Mouse (Mus musculus): ENCODE results near the gene Zswim9. TPM values are rescaled to one million over a fixed set of nuclear protein-coding genes. Genes with fewer than 3 reads are reported as not detected.
"Not testable (repeated sequence)": the region's sequence is repeated elsewhere in the genome, so short reads cannot be mapped to it uniquely, and the experiment has no call there.

Gene Zswim9
- polyA plus RNA-seq, 1 experiment from 2014 or later, result 9.0 TPM

DNA sequence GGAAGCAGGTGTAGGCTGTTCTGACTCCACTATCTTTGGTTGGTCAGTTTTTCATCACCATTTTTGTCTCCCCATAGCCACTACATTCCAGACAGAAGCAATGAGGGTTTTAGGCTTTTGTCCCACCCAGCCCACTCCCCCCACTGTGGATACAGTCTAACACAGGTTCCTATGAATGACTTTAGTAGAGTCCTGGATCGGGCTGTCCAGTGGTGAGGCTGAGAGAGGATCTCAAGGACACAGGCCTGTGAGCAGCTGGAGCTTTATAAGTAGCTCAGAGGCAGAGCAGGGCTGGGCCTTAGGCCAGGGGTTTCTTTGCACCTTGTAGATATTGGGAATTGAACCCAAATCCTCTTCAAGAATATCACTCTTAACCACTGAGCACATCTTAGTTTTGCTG is 23.1 kb upstream of the Zswim9 start:
- no peak overlapping the region for H3K27ac ChIP-seq (ENCODE audit: low read depth, low read length)
- H3K27me3 ChIP-seq (ENCODE audit: control insufficient read depth, insufficient read depth, low read length), result no peaks in the 10 kb centered on the region
- no peak overlapping the region for H3K4me3 ChIP-seq (ENCODE audit: low read depth, low read length)
- 100% methylated on average over 1 of the region's 1 CpGs for WGBS
- no peak overlapping the region for H3K4me2 ChIP-seq (ENCODE audit: low read depth)
- no peak for DNase-seq (ENCODE audit: low spot score)
- no peaks in the 10 kb centered on the region for H3K4me1 ChIP-seq (ENCODE audit: control insufficient read depth, insufficient read depth, low read length)
- no peaks in the 10 kb centered on the region for H3K9me3 ChIP-seq (ENCODE audit: control insufficient read depth, low read length)
- H3K9ac ChIP-seq (ENCODE audit: low read length), result no peak overlapping the region
- ATAC-seq (ENCODE audit: insufficient read depth, low FRiP score, low TSS enrichment), result no peak
- H3K36me3 ChIP-seq (ENCODE audit: control insufficient read depth, insufficient read depth, low read length), result peaks cover 13% of the 10 kb centered on the region

DNA sequence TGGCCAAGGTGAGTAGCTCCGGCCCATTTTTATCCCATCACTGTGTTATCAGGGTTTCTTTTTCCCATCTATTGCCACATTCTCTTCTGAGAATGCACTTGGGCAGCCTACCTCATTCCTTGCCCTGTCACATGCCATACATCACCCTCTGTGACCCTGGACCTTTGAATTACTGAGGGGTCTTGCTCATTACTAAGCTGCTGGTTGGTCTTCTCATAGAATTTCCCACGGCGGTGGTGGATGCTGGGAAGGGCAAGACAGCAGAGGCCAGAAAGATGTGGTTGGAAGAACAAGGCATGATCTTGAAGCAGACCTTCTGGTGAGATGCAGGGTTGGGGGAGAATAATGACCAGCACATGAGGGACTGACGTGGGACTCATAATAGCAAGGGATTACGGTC is 20.3 kb upstream of the Zswim9 start:
- no peaks in the 10 kb centered on the region for H3K27me3 ChIP-seq (ENCODE audit: control insufficient read depth, insufficient read depth, low read length)
- H3K9ac ChIP-seq (ENCODE audit: low read length), result no peak overlapping the region
- no peak for DNase-seq (ENCODE audit: low spot score)
- H3K4me2 ChIP-seq (ENCODE audit: low read depth), result no peak overlapping the region
- no peak for ATAC-seq (ENCODE audit: insufficient read depth, low FRiP score, low TSS enrichment)
- H3K36me3 ChIP-seq (ENCODE audit: control insufficient read depth, insufficient read depth, low read length), result peaks cover 20% of the 10 kb centered on the region
- 92% methylated on average over 5 of the region's 5 CpGs for WGBS
- no peak overlapping the region for H3K4me3 ChIP-seq (ENCODE audit: low read depth, low read length)
- H3K27ac ChIP-seq (ENCODE audit: low read depth, low read length), result no peak overlapping the region
- H3K9me3 ChIP-seq (ENCODE audit: control insufficient read depth, low read length), result no peaks in the 10 kb centered on the region
- H3K4me1 ChIP-seq (ENCODE audit: control insufficient read depth, insufficient read depth, low read length), result no peaks in the 10 kb centered on the region

DNA sequence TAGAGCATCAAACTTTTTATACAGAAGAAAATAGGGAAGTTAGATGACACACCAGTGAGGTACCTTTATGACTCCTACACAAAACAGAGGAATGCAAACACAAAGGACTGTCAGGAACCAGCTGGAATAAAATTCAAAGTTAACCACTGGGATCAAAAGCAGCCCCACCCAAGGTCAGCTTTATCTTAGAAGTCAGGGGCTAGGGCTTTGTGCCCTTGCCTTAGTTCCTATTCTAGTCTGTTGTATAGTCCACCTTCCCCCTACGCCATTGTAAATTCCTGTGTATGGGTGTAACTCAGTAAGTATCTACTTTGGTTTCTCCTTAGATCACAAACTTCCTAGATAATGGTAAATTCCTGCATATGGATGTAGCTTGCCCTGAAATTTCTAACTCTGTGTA is 19.1 kb upstream of the Zswim9 start:
- Histone ChIP-seq H3K4me1 (ENCODE audit: control insufficient read depth, insufficient read depth, low read length) (no peaks in the 10 kb centered on the region), H3K27me3 (ENCODE audit: control insufficient read depth, insufficient read depth, low read length) (no peaks in the 10 kb centered on the region), H3K36me3 (ENCODE audit: control insufficient read depth, insufficient read depth, low read length) (peaks cover 20% of the 10 kb centered on the region), H3K9ac (ENCODE audit: low read length) (no peak overlapping the region), H3K9me3 (ENCODE audit: control insufficient read depth, low read length) (no peaks in the 10 kb centered on the region), H3K27ac (ENCODE audit: low read depth, low read length) (no peak overlapping the region), H3K4me3 (ENCODE audit: low read depth, low read length) (no peak overlapping the region), H3K4me2 (ENCODE audit: low read depth) (no peak overlapping the region)
- DNase-seq (ENCODE audit: low spot score) (no peak), ATAC-seq (ENCODE audit: insufficient read depth, low FRiP score, low TSS enrichment) (no peak)
- 88% methylated on average over 1 of the region's 1 CpGs for WGBS

DNA sequence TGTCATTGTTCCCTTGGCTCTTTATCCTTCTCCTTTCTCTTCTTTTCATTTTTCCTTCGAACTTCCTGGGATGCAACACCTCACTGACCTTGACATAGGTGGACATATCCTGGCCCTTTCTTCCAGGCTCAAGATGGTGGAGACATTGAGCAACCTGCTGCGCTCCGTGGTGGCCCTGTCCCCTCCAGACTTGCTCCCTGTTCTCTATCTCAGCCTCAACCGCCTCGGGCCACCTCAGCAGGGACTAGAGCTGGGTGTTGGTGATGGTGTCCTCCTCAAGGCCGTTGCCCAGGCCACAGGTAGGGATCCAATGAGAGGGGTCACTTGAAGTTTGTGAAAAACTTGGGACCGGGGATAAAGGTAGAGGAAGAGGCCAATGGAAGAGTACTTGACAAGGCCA is 16.7 kb upstream of the Zswim9 start:
- H3K9me3 ChIP-seq (ENCODE audit: control insufficient read depth, low read length), result no peaks in the 10 kb centered on the region
- no peaks in the 10 kb centered on the region for H3K27me3 ChIP-seq (ENCODE audit: control insufficient read depth, insufficient read depth, low read length)
- 89% methylated on average over 7 of the region's 7 CpGs for WGBS
- H3K9ac ChIP-seq (ENCODE audit: low read length), result no peak overlapping the region
- no peak overlapping the region for H3K27ac ChIP-seq (ENCODE audit: low read depth, low read length)
- H3K4me3 ChIP-seq (ENCODE audit: low read depth, low read length), result no peak overlapping the region
- no peaks in the 10 kb centered on the region for H3K4me1 ChIP-seq (ENCODE audit: control insufficient read depth, insufficient read depth, low read length)
- ATAC-seq (ENCODE audit: insufficient read depth, low FRiP score, low TSS enrichment) (no peak), DNase-seq (ENCODE audit: low spot score) (no peak)
- no peak overlapping the region for H3K4me2 ChIP-seq (ENCODE audit: low read depth)
- H3K36me3 ChIP-seq (ENCODE audit: control insufficient read depth, insufficient read depth, low read length), result peaks cover 23% of the 10 kb centered on the region

DNA sequence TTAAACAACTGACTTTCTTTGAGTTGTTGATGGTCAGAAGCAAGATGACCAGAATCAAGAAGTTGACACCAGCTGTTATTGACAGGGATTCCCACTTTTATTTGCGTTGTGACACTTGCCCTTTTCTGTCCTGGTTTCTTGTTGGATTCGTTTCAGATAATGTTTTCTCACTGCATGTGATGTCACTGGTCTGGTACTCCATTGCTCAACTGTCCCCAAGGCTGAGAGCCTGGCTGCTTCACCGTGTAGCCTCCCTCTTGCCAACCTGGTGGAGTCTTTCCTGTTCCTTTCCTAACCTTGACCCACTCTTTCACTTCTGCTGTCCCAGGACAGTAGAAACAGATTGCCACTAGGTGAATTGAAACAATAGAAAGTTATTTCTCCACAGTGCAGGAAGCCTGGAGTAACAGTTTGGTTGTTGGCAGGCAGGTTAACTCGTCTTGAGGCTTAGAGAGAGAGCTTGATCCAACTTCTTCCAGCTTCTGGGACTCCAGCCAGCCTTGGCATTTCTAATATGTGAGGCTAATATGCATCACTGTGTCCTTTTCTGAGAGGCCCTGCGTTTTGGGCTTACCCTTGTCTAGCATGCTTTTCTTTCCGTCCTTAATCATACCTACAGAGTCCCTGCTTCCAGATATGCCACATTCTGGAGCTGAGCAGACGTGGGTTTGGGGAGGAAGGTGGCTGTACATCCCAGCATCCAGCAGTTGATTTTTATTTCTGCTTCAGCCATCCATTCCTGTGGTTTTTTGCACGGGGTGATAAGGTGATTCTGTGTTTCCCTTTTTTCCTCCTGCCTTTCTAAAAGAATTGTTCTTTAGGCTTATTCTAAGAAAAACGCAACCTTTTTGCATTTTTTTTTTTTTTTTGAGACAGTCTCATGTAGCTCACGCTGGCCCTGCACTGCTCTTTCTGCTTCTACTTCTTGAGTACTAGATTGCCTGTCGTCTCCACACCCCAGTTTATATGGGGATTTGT is 15.6 kb upstream of the Zswim9 start:
- WGBS, result 92% methylated on average over 11 of the region's 11 CpGs
- no peaks in the 10 kb centered on the region for H3K4me1 ChIP-seq (ENCODE audit: control insufficient read depth, insufficient read depth, low read length)
- no peaks in the 10 kb centered on the region for H3K9me3 ChIP-seq (ENCODE audit: control insufficient read depth, low read length)
- H3K27me3 ChIP-seq (ENCODE audit: control insufficient read depth, insufficient read depth, low read length), result no peaks in the 10 kb centered on the region
- ATAC-seq (ENCODE audit: insufficient read depth, low FRiP score, low TSS enrichment) (no peak), DNase-seq (ENCODE audit: low spot score) (no peak)
- no peak overlapping the region for H3K9ac ChIP-seq (ENCODE audit: low read length)
- peaks cover 19% of the 10 kb centered on the region for H3K36me3 ChIP-seq (ENCODE audit: control insufficient read depth, insufficient read depth, low read length)
- H3K27ac ChIP-seq (ENCODE audit: low read depth, low read length), result no peak overlapping the region
- no peak overlapping the region for H3K4me2 ChIP-seq (ENCODE audit: low read depth)
- H3K4me3 ChIP-seq (ENCODE audit: low read depth, low read length), result no peak overlapping the region

DNA sequence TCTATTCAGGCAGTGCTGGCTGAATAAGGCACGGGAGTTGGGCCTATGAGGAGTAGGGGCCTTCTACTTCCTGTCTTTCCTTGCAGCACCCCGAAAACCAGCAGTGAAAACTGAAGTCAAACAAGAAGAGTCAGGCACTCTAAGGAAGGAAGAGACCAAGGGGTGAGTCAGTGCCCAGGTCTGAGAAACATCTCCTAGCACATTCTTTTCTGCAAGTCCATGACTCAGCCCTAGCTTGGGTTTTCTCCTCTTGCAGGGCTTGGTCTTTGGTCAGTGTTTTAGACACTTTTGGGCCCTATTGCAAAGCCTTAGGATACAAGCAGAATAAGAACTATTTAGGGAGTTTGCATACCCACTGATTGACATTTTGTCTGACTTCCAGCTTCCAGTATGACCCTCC is 12.8 kb upstream of the Zswim9 start:
- WGBS, result 93% methylated on average over 2 of the region's 2 CpGs
- Histone ChIP-seq H3K4me2 (ENCODE audit: low read depth) (no peak overlapping the region), H3K9me3 (ENCODE audit: control insufficient read depth, low read length) (no peaks in the 10 kb centered on the region), H3K27ac (ENCODE audit: low read depth, low read length) (no peak overlapping the region), H3K4me3 (ENCODE audit: low read depth, low read length) (no peak overlapping the region), H3K36me3 (ENCODE audit: control insufficient read depth, insufficient read depth, low read length) (peaks cover 19% of the 10 kb centered on the region), H3K27me3 (ENCODE audit: control insufficient read depth, insufficient read depth, low read length) (no peaks in the 10 kb centered on the region), H3K9ac (ENCODE audit: low read length) (no peak overlapping the region), H3K4me1 (ENCODE audit: control insufficient read depth, insufficient read depth, low read length) (no peaks in the 10 kb centered on the region)
- DNase-seq (ENCODE audit: low spot score) (no peak), ATAC-seq (ENCODE audit: insufficient read depth, low FRiP score, low TSS enrichment) (no peak)

DNA sequence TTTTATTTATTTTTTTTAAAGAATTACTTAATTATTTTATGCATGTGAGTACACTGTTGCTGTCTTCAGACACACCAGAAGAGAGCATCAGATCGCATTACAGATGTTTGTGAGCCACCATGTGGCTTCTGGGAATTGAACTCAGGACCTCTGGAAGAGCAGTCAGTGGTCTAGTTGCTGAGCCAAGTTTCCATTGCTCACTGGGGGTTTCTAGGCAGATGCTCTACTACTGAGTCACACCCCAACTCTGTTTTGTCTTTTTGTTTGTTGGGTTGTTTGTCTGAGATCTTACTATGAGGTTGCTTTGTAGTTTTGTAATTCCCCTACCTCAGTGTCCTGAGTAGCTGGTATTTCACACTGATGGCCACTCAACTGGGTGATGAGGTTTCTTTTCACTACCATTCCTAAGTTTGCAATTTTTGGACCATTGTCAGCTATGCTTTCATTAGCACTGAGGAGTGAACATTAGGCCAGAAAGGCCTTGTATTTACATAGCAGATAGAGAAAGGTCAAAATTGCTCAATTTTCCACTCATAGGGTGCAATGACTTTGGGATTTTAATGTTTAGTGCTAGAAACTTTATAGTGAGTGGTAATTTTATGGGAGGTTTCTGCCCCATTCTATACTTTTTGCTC is 11.6 kb upstream of the Zswim9 start:
- no peak overlapping the region for H3K27ac ChIP-seq (ENCODE audit: low read depth, low read length)
- DNase-seq (ENCODE audit: low spot score) (no peak), ATAC-seq (ENCODE audit: insufficient read depth, low FRiP score, low TSS enrichment) (no peak)
- no peak overlapping the region for H3K4me3 ChIP-seq (ENCODE audit: low read depth, low read length)
- H3K27me3 ChIP-seq (ENCODE audit: control insufficient read depth, insufficient read depth, low read length), result no peaks in the 10 kb centered on the region
- H3K4me2 ChIP-seq (ENCODE audit: low read depth), result no peak overlapping the region
- H3K9me3 ChIP-seq (ENCODE audit: control insufficient read depth, low read length), result no peaks in the 10 kb centered on the region
- H3K36me3 ChIP-seq (ENCODE audit: control insufficient read depth, insufficient read depth, low read length), result peaks cover 13% of the 10 kb centered on the region
- 97% methylated on average over 1 of the region's 1 CpGs for WGBS
- H3K4me1 ChIP-seq (ENCODE audit: control insufficient read depth, insufficient read depth, low read length), result no peaks in the 10 kb centered on the region
- no peak overlapping the region for H3K9ac ChIP-seq (ENCODE audit: low read length)

DNA sequence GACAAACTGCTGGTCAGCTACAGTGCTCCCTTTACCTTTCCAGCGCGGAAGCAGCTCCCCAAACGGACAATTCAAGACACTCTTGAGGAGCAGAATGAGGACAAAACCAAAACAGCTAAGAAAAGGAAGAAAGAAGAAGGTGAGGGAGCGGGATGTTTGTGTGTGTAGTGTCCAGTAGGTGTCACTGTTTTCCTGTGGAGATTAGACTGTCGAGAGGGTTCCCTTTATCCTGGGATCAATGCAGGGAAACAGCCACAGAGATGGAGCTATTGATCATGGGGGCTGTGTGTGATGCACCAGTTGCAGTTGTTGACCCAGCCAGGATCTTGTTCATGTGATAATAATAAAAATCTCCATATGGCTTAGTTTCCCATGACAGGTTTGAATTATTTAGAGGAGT is 10.1 kb upstream of the Zswim9 start:
- H3K9me3 ChIP-seq (ENCODE audit: control insufficient read depth, low read length), result no peaks in the 10 kb centered on the region
- H3K9ac ChIP-seq (ENCODE audit: low read length), result no peak overlapping the region
- ATAC-seq (ENCODE audit: insufficient read depth, low FRiP score, low TSS enrichment), result 0 out of 2 replicates have a peak, but pooled peaks have one; percentile 65
- H3K4me1 ChIP-seq (ENCODE audit: control insufficient read depth, insufficient read depth, low read length), result no peaks in the 10 kb centered on the region
- no peaks in the 10 kb centered on the region for H3K27me3 ChIP-seq (ENCODE audit: control insufficient read depth, insufficient read depth, low read length)
- H3K4me3 ChIP-seq (ENCODE audit: low read depth, low read length), result no peak overlapping the region
- no peak overlapping the region for H3K4me2 ChIP-seq (ENCODE audit: low read depth)
- peak; percentile 10 for DNase-seq (ENCODE audit: low spot score)
- H3K36me3 ChIP-seq (ENCODE audit: control insufficient read depth, insufficient read depth, low read length), result peaks cover 12% of the 10 kb centered on the region
- WGBS, result 54% methylated on average over 5 of the region's 5 CpGs
- H3K27ac ChIP-seq (ENCODE audit: low read depth, low read length), result no peak overlapping the region

DNA sequence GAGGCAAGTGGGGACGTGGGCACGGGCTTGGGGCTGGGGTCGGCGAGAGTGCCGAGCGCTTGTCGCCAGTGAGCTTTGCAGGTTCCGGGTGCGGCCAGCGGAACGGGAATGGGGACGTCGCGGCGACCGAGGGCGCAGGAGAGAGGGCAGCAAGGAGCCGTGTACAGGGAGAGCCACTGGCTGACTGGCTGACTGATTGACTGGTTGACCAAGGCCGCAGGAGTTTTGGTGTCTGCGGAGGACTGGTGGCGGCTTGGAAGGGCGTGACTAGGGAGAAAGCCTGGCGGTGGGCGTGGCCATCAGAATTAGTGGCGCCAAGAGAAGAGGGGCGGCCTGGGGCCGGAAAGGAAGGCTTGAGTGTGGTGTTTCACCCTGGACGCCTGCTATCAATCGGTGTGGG is 436 bp upstream of the Zswim9 start:
- WGBS, result 0% methylated on average over 11 of the region's 29 CpGs
- H3K36me3 ChIP-seq (ENCODE audit: control insufficient read depth, insufficient read depth, low read length); H3K9ac ChIP-seq (ENCODE audit: low read length); H3K27ac ChIP-seq (ENCODE audit: low read depth, low read length); H3K9me3 ChIP-seq (ENCODE audit: control insufficient read depth, low read length); DNase-seq (ENCODE audit: low spot score); H3K27me3 ChIP-seq (ENCODE audit: control insufficient read depth, insufficient read depth, low read length); H3K4me1 ChIP-seq (ENCODE audit: control insufficient read depth, insufficient read depth, low read length): not testable (repeated sequence)
- ATAC-seq (ENCODE audit: insufficient read depth, low FRiP score, low TSS enrichment), result peak; percentile 69
- Histone ChIP-seq H3K4me3 (ENCODE audit: low read depth, low read length) (peak overlapping the region; percentile 55), H3K4me2 (ENCODE audit: low read depth) (peak overlapping the region; percentile 20; the same call in 1 of the 2 replicates)
